Mouse (Mus musculus): ENCODE measurements at regions not wholly inside any gene's neighbourhood (a gene's known extent, or its start where the extent isn't known, plus 50 kb on each side); places are given as distances from the start of the nearest gene placed in this dataset.

- no peak for DNase-seq
Observed at GRCm38 (mm10) chr5:118978921-118979630, 418.6 kb downstream of the Med13l start.

GRCm38 (mm10) chr5:118981046-118981445 is 420.6 kb downstream of the Med13l start:
- DNase-seq = no peak

- no peak for DNase-seq
Observed at GRCm38 (mm10) chr5:118984251-118984650, 423.8 kb downstream of the Med13l start.

- DNase-seq = no peak
Observed at GRCm38 (mm10) chr5:118984797-118985408, 424.4 kb downstream of the Med13l start.

- no peak for DNase-seq
Observed at GRCm38 (mm10) chr5:118987376-118988000, 427.0 kb downstream of the Med13l start.

GRCm38 (mm10) chr5:118999124-118999523 is 438.6 kb downstream of the Med13l start:
- DNase-seq = no peak

- DNase-seq = no peak
Observed at GRCm38 (mm10) chr5:119005825-119006471, 445.5 kb downstream of the Med13l start.

- no peak for DNase-seq
Observed at GRCm38 (mm10) chr5:119010048-119010447, 449.6 kb downstream of the Med13l start.

GRCm38 (mm10) chr5:119015181-119015580 is 454.7 kb downstream of the Med13l start:
- DNase-seq = no peak

- no peak for DNase-seq
Observed at GRCm38 (mm10) chr5:119015606-119016255, 455.3 kb downstream of the Med13l start.

- DNase-seq = no peak
Observed at GRCm38 (mm10) chr5:119016420-119016819, 455.9 kb downstream of the Med13l start.

- no peak for DNase-seq
Observed at GRCm38 (mm10) chr5:119023947-119024346, 463.5 kb downstream of the Med13l start.

- no peak for DNase-seq
Observed at GRCm38 (mm10) chr5:119032051-119032450, 471.6 kb downstream of the Med13l start.

GRCm38 (mm10) chr5:119044548-119044947 is 484.1 kb downstream of the Med13l start:
- no peak for DNase-seq

GRCm38 (mm10) chr5:119047581-119047980 is 487.1 kb downstream of the Med13l start:
- no peak for DNase-seq

GRCm38 (mm10) chr5:119052354-119052996 is 492.0 kb downstream of the Med13l start:
- DNase-seq = no peak

GRCm38 (mm10) chr5:119053738-119054137 is 493.3 kb downstream of the Med13l start:
- no peak for DNase-seq

GRCm38 (mm10) chr5:119054393-119054792 is 493.9 kb downstream of the Med13l start:
- DNase-seq = no peak

- DNase-seq = no peak
Observed at GRCm38 (mm10) chr5:119055430-119055829, 495.0 kb downstream of the Med13l start.

GRCm38 (mm10) chr5:119057813-119058212 is 497.3 kb downstream of the Med13l start:
- no peak for DNase-seq

- DNase-seq = no peak
Observed at GRCm38 (mm10) chr5:119058231-119058851, 497.9 kb downstream of the Med13l start.

- DNase-seq = no peak
Observed at GRCm38 (mm10) chr5:119059223-119059622, 498.7 kb downstream of the Med13l start.

All from spleen, adult 18-20 months (tissue).